Mouse (Mus musculus) liver, embryonic 14.5 days (tissue): ENCODE data around the gene Slc13a4.
A peak's percentile ranks its signal among the peaks of the same experiment; 100 is the strongest.

Experiments used
- CTCF ChIP-seq: IDR thresholded peaks from 2 replicates; pipeline ENCODE4 v1.5.1; 2016; ENCODE audit warnings: antibody characterized with exemption, low read depth, control low read depth
- EP300 ChIP-seq: IDR thresholded peaks from 2 replicates; pipeline ENCODE4 v1.6.1; 2016; ENCODE audit warnings: antibody characterized with exemption, low read depth

- TF ChIP-seq CTCF (peak; percentile 47; the same call in 1 of the 2 replicates), EP300 (no peak)
These were observed 62.8 kb downstream of the Slc13a4 start for GRCm38 (mm10) chr6:35245086-35245485.
